Mouse (Mus musculus): ENCODE data around the gene Ahnak2. TPM values are rescaled to one million over a fixed set of nuclear protein-coding genes. Genes with fewer than 3 reads are reported as not detected.

Gene Ahnak2
- polyA plus RNA-seq, 2 experiments = 0.06 to 0.13 TPM

DNA sequence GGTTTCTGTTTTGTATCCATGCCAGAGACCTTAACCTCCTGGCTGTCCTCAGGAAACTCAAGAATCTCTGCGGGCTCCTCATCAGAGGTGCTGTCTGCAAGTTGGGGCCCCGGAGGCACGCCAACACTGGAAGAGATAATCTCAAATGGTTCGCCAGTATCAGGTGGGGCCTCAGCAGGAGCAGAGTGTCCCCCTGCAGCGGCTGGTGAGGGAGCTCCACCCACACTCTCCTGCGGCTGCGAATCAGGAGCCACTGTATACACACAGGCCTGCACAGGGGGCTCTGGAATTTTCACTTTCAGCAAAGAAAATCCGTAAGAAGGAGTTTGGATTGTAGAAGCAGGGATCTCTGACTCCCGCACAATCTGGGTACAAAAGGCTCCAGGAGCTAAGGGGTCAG lies 29.1 kb downstream of the Ahnak2 start:
- no peak for ATAC-seq (ENCODE audit: insufficient read depth)
- H3K27me3 ChIP-seq (ENCODE audit: control insufficient read depth, insufficient read depth, low read length) = no peaks in the 10 kb centered on the region
- 34% methylated on average over 9 of the region's 9 CpGs for WGBS (ENCODE audit: insufficient replicate concordance)
- no peak overlapping the region for H3K4me3 ChIP-seq (ENCODE audit: insufficient read depth in 1 of 2, low read depth in 2 of 2, low read length in 2 of 2)
- H3K9ac ChIP-seq (replicated peaks) = no peak overlapping the region
- no peaks in the 10 kb centered on the region for H3K36me3 ChIP-seq (replicated peaks; ENCODE audit: control insufficient read depth, insufficient read depth, low read depth)
- no peak overlapping the region for H3K4me2 ChIP-seq (ENCODE audit: low read depth)
- H3K4me1 ChIP-seq (replicated peaks; ENCODE audit: control insufficient read depth in 2 of 2, insufficient read depth in 2 of 2, low read length in 1 of 2) = no peaks in the 10 kb centered on the region
- DNase-seq (ENCODE audit: low read depth in 3 of 3, low spot score in 3 of 3) = no peak
- H3K27ac ChIP-seq = no peak overlapping the region
- H3K9me3 ChIP-seq (ENCODE audit: control insufficient read depth, low read length) = no peaks in the 10 kb centered on the region
- TF ChIP-seq CTCF (IDR thresholded peaks at IDR 0.05; ENCODE audit: low read depth) (no peak), EP300 (IDR thresholded peaks at IDR 0.05; ENCODE audit: low read depth) (no peak)

DNA sequence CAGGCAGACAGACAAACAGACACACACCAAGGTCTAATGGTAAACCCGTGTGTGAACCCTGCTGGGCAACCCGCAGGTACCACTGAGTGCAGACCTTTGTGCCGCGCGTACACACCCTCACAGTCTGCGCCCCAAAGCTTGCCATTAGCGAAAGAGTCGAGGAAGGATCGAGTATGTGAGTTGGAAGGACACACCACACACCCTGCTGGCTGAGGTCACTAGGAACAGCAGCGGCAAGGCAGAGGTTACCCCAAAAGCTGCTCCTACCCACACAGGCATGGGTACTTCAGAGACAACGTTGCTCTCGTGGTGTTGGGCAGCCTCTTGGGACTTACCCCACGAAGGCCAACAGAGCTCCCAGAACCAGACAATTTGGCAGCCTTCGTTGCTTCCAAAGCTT lies 30.2 kb downstream of the Ahnak2 start:
- WGBS (ENCODE audit: insufficient replicate concordance) = 77% methylated on average over 14 of the region's 14 CpGs
- H3K4me3 ChIP-seq (ENCODE audit: insufficient read depth in 1 of 2, low read depth in 2 of 2, low read length in 2 of 2) = no peak overlapping the region
- no peak overlapping the region for H3K4me2 ChIP-seq (ENCODE audit: low read depth)
- ATAC-seq (ENCODE audit: insufficient read depth) (no peak), DNase-seq (ENCODE audit: low read depth in 3 of 3, low spot score in 3 of 3) (no peak)
- H3K4me1 ChIP-seq (replicated peaks; ENCODE audit: control insufficient read depth in 2 of 2, insufficient read depth in 2 of 2, low read length in 1 of 2) = no peaks in the 10 kb centered on the region
- TF ChIP-seq CTCF (IDR thresholded peaks at IDR 0.05; ENCODE audit: low read depth) (no peak), EP300 (IDR thresholded peaks at IDR 0.05; ENCODE audit: low read depth) (no peak)
- no peaks in the 10 kb centered on the region for H3K36me3 ChIP-seq (replicated peaks; ENCODE audit: control insufficient read depth, insufficient read depth, low read depth)
- no peaks in the 10 kb centered on the region for H3K27me3 ChIP-seq (ENCODE audit: control insufficient read depth, insufficient read depth, low read length)
- no peaks in the 10 kb centered on the region for H3K9me3 ChIP-seq (ENCODE audit: control insufficient read depth, low read length)
- H3K9ac ChIP-seq (replicated peaks) = no peak overlapping the region
- H3K27ac ChIP-seq = no peak overlapping the region

DNA sequence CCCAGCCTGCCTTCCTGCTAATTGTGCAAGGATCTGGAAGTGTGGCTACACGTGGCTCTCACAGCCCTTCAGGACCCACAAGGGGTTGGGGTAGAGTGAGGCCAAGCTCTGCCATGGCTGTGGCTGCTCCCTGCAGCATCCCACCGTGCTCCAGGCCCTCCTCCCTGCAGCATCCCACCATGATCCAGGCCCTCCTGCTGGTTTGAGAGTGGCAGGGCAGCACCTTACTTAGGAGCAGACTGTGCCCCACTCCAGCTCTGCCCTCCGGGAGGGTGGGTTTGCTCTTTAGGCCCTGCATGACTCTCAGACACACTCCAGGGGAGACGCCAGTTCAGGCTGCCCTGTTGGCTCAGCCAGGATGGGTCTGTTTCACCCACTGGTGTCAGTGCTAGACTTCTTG lies 32.1 kb downstream of the Ahnak2 start:
- H3K36me3 ChIP-seq (replicated peaks; ENCODE audit: control insufficient read depth, insufficient read depth, low read depth) = no peaks in the 10 kb centered on the region
- TF ChIP-seq EP300 (IDR thresholded peaks at IDR 0.05; ENCODE audit: low read depth) (no peak), CTCF (IDR thresholded peaks at IDR 0.05; ENCODE audit: low read depth) (no peak)
- 52% methylated on average over 4 of the region's 4 CpGs for WGBS (ENCODE audit: insufficient replicate concordance)
- H3K27ac ChIP-seq = no peak overlapping the region
- no peaks in the 10 kb centered on the region for H3K27me3 ChIP-seq (ENCODE audit: control insufficient read depth, insufficient read depth, low read length)
- no peak for DNase-seq (ENCODE audit: low read depth in 3 of 3, low spot score in 3 of 3)
- no peak overlapping the region for H3K4me3 ChIP-seq (ENCODE audit: insufficient read depth in 1 of 2, low read depth in 2 of 2, low read length in 2 of 2)
- H3K9me3 ChIP-seq (ENCODE audit: control insufficient read depth, low read length) = no peaks in the 10 kb centered on the region
- no peak overlapping the region for H3K4me2 ChIP-seq (ENCODE audit: low read depth)
- ATAC-seq (ENCODE audit: insufficient read depth) = no peak
- H3K9ac ChIP-seq (replicated peaks) = no peak overlapping the region
- H3K4me1 ChIP-seq (replicated peaks; ENCODE audit: control insufficient read depth in 2 of 2, insufficient read depth in 2 of 2, low read length in 1 of 2) = no peaks in the 10 kb centered on the region

DNA sequence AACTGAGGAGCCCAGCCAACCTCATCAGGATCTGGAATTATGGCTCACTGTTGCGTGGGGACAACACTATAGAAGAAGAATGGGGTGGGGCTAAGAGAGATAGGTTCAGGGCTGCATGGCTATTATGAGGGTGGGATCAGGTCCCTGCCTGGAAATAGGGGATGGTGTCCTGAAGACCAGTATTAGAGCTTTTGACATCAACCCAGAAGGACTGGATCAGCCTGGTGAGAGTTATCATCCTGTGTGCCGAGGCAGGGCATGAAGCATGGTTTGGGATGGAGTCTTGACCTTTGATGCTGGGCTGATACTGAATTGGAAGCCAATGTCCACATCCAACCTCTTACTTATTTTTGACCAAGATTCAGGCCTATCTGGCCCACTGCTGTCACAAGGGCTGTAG lies 32.7 kb downstream of the Ahnak2 start:
- no peak overlapping the region for H3K27ac ChIP-seq
- no peaks in the 10 kb centered on the region for H3K4me1 ChIP-seq (replicated peaks; ENCODE audit: control insufficient read depth in 2 of 2, insufficient read depth in 2 of 2, low read length in 1 of 2)
- H3K27me3 ChIP-seq (ENCODE audit: control insufficient read depth, insufficient read depth, low read length) = no peaks in the 10 kb centered on the region
- WGBS (ENCODE audit: insufficient replicate concordance) = 59% methylated on average over 2 of the region's 2 CpGs
- DNase-seq (ENCODE audit: low read depth in 3 of 3, low spot score in 3 of 3) = no peak
- TF ChIP-seq EP300 (IDR thresholded peaks at IDR 0.05; ENCODE audit: low read depth) (no peak), CTCF (IDR thresholded peaks at IDR 0.05; ENCODE audit: low read depth) (no peak)
- H3K9me3 ChIP-seq (ENCODE audit: control insufficient read depth, low read length) = no peaks in the 10 kb centered on the region
- no peaks in the 10 kb centered on the region for H3K36me3 ChIP-seq (replicated peaks; ENCODE audit: control insufficient read depth, insufficient read depth, low read depth)
- no peak for ATAC-seq (ENCODE audit: insufficient read depth)
- H3K9ac ChIP-seq (replicated peaks) = no peak overlapping the region
- no peak overlapping the region for H3K4me3 ChIP-seq (ENCODE audit: insufficient read depth in 1 of 2, low read depth in 2 of 2, low read length in 2 of 2)
- no peak overlapping the region for H3K4me2 ChIP-seq (ENCODE audit: low read depth)

DNA sequence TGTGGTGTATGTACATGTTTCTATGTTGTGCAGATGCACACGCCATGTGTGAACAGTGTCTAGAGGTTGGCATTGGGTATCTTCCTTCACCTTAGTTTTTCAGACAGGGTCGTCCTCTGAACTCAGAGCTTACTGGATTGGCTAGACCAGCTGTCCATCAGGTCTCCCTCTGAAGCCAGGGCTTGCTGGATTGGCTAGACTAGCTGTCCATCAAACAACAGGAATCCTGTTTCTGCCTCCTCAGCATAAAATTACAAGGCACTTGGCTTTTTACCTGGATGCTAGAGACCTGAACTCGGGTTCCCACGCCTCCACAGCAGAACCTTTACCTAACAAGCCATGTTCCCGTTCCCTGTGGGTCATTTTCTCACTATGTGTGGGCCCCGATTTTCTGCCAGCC lies 33.4 kb downstream of the Ahnak2 start:
- Histone ChIP-seq H3K4me1 (replicated peaks; ENCODE audit: control insufficient read depth in 2 of 2, insufficient read depth in 2 of 2, low read length in 1 of 2) (no peaks in the 10 kb centered on the region), H3K9me3 (ENCODE audit: control insufficient read depth, low read length) (no peaks in the 10 kb centered on the region), H3K36me3 (replicated peaks; ENCODE audit: control insufficient read depth, insufficient read depth, low read depth) (no peaks in the 10 kb centered on the region), H3K27me3 (ENCODE audit: control insufficient read depth, insufficient read depth, low read length) (no peaks in the 10 kb centered on the region), H3K4me2 (ENCODE audit: low read depth) (no peak overlapping the region), H3K9ac (replicated peaks) (no peak overlapping the region), H3K27ac (no peak overlapping the region), H3K4me3 (ENCODE audit: insufficient read depth in 1 of 2, low read depth in 2 of 2, low read length in 2 of 2) (no peak overlapping the region)
- WGBS (ENCODE audit: insufficient replicate concordance) = 41% methylated on average over 6 of the region's 6 CpGs
- TF ChIP-seq CTCF (IDR thresholded peaks at IDR 0.05; ENCODE audit: low read depth) = no peak
- TF ChIP-seq EP300 (IDR thresholded peaks at IDR 0.05; ENCODE audit: low read depth) = no peak
- DNase-seq (ENCODE audit: low read depth in 3 of 3, low spot score in 3 of 3) (peak in 2 of 3 experiments; percentile 12 to 15), ATAC-seq (ENCODE audit: insufficient read depth) (no peak)

Measured in liver, embryonic 14.5 days (tissue).